Mouse (Mus musculus) megakaryocyte, adult 5-6 weeks (primary cell): ENCODE data around the gene Idh2. TPM values are rescaled to one million over a fixed set of nuclear protein-coding genes. Genes with fewer than 3 reads are reported as not detected.
"Not testable (repeated sequence)": the region's sequence is repeated elsewhere in the genome, so short reads cannot be mapped to it uniquely, and the experiment has no call there.

Source experiments
- ATAC-seq: 2 replicates; pipeline ENCODE4 v1.8.0; 2016; ENCODE audit warnings: mild to moderate bottlenecking, inconsistent platforms; ENCODE audit not compliant: poor library complexity, severe bottlenecking
- total RNA-seq, 2 experiments: library from RNA; stranded (forward) in 1 of 2; stranded (reverse) in 1 of 2; fragments of 153-499, 151-499 nt in 1 of 2; fragments of 221-1000, 200-1000 nt in 1 of 2; gene quantifications; 2 replicates each; pipeline versions ENCODE4 v1.2.3 to v1.2.4; 2015 to 2017

Gene Idh2
- 74.9 and 77.7 TPM in 2 replicates for total RNA-seq (2015)
- total RNA-seq (2017) = 85.5 and 90.4 TPM in 2 replicates

DNA sequence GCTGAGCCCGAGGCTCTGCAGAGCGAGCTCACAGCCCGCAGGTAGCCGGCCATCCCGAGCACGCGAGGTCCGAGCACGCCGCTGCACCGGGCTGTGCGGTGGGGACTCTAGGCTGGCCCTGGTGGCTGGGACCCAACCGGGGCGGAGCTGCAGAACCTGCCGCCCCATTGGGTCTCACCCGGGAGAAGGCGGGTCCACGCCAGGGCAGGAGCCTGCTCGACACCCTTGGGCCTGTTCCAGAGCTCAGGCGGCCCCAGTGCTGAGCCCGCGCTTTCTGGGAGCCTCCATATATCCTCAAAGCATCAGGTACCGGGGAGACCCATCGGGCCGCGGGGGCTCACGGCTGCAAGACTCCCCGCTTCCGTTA, at the start of gene Idh2:
Idh2 (minus strand) TSS at position 169 of the 367 bp plus-strand sequence.
- ATAC-seq = peak; percentile 98

DNA sequence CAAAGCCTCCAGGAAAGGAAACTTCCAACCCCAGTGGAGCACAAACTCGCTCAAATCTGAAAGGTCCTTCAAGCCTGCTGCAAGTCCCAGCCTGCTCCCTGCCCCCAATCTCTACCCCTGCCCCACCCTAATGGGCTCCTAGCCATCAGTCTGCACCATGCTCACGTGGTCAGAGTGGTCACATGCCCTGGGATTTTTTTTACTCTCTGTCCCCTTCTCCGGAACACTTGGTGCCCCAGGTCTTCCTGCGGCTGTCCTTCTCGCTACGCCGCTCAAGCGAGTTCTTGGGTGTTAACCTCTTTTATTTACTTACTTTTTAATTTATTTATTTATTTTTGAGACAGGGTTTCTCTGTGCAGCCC, 45.7 kb upstream of the Idh2 start:
- no peak for ATAC-seq

DNA sequence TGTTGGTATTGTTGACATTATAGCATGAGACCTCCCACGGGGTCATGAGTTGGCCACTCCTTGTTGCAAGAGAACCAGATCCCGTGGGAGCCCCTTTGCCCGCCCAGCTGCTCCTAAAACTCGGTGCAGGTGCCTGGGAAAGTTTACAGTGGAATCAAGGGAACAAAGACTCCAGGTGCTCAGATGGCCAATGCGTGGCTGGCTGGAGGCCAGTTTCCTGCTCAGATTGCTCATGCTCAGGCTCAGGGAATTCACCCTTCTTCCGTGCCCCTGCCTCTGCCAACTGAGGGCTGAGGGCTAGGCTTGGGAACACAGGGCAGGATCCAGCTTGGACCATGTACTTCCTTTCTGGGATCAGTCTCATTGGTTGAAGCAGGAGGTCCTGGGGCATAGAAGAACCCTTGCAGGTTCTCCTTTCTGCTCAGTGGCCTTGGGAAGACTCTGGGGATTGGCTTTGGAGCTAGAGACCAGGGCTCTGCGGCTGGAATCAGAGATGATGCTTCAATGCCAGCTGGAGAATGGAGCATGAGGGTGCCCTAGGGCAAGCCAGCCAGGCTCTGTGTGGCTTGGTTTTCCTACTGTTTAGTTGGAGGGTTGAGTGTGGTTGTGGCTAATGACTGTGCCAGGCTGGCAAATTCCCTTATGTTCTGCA, 45.2 kb upstream of the Idh2 start:
- no peak for ATAC-seq

DNA sequence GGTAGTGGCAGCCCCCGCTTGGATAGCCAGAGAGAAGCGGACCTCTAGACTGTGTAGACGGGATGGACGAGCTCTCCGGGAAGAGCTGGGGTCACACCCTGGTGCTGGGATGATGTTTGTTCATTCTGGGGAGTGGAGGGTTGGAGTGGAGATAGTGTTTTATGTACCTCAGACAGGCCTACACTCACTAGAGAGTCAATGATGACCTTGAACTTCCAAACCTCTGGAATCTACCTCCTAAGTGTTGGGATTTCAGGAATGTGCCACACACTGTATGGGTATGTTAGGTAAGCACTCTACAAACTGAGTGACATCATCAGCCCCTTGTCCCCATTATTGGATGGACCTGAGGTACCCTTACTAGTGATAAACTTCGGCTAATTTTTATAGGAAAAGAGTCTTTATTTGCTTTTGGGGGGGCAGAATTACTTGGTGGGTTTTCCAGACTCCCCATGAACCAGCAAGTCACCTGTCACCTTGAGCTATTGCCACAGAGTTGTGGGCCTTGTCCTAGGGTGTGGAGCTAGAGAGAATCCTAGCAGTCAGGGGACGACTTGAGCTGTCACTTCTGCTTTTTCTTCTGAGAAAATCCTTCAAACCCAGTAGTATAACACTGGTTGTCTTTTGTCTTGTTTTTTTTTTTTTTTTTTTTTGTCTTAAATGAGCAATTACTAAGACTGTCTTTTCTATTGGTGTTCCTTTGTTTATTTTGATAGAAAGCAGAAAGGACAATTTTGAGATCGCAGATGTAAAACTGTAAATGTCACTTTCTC, 43.5 kb upstream of the Idh2 start:
- ATAC-seq = no peak

DNA sequence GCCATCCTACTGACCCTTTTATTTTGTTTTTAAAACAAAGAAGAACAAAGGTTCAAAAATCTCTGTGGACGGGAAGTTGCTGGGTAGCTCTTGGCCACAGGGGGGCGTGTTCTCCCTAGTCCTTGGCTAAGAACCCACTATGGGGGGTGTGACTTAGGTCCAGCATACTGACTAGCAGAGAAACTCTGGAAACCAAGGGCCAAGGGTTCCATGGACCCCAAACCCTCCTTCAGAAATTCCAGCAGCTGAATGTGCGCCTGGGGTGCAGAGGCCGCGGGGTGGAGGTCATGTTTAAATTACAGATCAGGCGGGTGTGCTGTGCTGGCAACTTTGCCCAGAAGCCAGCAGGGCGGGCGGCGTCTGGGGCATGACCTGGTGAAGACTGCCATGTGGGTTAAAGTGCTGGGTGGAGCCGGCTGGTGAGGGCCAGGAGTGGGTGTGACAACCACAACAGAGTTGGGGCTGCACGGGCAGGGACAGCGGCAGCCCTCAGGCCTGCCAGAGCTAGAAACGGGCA, 41.6 kb upstream of the Idh2 start:
- ATAC-seq = peak; percentile 33; the same call in 1 of the 2 replicates

DNA sequence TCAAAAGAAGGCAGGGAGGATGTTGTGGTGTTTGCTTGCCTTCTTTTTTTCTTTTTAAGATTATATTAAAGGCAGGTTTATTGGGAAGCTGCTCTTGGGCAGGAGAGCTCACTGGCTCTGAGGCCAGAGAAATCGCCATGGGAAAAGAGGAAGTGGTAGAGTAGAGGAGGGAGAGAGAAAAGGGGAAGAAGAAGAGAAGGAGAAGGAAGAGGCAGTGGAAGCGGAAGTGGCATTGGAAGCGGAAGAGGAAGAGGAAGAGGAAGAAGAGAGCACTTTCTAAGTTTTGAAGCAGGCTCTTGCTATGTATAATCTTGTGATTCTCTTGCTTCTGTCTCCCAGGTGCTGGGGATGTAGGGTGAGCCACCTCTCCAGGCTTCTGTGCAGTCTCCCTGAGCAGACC, 39.5 kb upstream of the Idh2 start:
- ATAC-seq = peak; percentile 79

DNA sequence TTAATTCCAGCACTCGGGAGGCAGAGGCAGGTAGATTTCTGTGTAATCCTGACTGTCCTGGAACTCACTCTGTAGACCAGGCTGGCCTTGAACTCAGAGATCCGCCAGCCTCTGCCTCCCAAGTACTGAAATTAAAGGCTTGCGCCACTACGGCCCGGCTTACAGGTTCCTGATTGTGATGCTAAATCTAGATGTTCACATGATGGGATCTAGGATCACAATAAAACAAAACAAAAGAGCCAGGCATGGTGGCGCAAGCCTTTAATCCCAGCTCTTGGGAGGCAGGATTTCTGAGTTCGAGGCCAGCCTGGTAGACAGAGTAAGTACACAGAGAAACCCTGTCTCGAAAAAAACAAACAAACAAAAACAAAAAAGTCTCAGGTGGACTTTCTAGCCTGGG, 37.6 kb upstream of the Idh2 start:
- ATAC-seq = no peak

DNA sequence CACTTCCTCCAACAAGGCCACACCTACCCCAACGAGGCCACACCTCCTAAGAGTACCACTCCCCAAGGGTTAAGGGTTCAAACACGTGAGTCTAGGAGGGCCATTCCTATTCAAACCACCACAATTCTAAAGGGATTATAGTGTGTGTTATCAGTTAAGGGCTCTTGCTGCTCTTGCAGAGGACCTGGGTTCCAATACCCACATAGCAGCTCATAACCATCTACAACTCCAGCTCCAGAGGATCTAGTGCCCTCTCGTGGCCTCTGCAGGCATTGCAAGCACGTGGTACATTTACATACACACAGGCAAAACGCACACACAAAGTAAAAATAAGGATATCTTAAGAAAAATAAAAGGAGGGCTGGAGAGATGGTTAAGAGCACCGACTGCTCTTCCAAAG, 37.0 kb upstream of the Idh2 start:
- ATAC-seq = no peak

DNA sequence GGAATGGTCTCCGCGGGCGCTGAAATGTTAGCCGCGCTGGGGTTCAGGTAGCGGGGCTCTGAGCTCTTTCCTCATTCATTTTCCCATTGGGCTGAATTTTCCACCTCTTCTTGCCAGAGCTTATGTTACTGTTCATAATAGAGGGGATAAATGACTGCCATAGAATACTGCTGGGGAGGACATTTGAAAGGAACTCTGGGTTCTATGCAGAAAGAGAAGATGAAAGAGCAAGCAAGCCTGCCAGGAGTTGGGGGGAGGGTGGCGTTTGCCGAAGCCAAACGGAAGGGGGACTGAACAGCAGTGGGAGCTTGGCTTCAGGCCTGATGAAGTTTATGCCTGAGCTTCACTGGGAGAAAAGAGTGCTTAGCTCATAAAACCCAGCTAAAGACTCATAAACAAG, 34.2 kb upstream of the Idh2 start:
- no peak for ATAC-seq

DNA sequence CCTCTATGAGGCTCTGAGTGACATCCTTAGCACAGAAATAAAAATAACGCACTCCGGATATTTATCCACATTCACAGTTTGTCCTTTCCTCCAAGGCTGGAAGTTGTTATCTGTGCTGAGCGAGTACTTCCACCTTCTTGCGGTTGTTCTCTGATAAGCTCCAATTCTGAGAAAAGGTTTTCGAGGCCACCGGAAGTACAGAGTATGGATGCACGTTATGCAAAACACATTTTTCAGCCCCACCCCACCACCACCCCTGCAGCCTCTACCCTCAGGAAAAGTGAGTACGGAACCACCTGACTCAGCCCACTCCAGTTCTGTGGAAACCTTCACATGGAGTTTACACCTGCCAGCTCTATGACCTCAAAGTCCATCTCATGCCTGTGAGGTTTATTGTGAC, 30.9 kb upstream of the Idh2 start:
- no peak for ATAC-seq

DNA sequence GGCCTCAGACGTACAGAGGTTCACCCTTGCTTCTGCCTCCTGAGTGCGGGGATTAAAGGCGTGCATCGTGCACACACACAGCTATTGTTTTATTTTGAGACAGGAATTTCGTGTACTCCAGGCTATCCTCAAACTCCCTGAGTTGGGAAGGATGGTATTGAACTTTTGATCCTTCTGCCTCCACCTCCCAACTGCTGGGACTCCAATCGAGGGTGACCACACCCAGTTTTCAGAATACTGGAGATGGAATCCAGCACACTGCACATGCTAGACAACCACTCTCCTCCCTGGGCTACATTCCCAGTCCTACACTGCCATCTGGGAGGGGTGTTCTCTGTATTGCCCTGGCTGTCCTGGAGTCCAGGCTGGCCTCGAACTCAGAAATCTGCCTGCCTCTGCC, 29.5 kb upstream of the Idh2 start:
- no peak for ATAC-seq

DNA sequence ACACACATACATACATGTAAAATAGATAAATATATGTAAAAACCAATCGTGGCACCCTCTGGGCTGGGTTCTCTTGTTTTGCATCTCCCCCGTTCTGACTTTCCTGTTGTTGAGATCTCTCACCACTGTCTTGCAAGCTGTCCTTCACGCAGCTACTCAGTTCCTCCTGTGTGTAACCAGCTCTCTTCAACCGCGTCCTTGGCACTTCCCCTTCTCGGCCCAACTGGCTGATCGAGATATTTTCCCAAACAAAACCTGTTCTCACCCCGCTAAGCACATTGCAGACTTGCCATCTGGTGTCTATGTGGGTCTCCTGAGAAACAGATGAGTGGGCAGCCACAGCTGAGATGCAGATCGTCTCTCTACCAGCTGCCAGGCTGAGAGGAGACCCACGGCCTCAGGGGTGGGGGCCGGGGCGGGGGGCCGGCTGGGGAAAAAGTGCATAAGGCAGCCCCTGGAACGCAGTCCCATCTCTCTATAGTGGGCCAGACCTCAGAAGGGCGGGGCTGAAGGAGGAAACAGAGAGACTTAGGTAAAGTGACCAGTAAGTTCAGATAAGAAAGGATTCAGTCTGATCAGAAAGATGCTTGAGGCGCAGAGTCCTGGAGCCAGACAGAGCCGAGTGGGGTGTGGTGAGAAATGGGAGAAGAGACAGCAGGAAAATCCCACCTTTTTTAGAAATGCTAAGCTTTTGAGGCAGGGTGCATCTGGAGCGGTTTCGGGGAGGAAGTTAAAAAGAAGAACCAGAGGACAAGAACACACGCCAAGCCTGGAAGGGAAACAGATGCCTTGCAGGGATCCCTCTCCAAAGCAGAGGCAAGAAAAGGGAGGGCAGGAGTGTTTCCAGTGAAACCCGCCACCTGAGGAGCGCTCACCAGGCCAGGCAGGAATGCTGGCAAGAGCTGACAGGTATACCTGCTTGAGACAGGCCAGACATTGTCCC, 28.4 kb upstream of the Idh2 start:
- ATAC-seq = peak; percentile 88

DNA sequence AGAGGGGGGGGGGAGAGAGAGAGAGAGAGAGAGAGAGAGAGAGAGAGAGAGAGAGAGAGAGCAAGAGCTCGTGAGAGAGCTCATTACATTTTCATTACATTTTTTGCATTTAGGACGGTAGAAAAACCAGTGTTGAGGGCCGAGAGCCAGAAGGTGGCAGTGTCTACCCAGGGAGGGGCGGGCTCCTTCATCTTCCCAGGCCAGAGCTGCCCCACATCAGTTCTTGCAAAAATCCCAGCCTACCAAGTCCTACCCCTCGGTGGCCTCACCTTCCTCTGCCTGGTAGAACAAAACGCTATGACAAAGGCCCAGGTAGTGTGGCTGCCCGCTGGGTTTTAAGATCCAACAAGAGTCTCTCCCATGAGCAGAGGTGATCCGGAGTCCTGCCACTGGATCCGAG, 25.6 kb upstream of the Idh2 start:
- ATAC-seq = peak; percentile 74

DNA sequence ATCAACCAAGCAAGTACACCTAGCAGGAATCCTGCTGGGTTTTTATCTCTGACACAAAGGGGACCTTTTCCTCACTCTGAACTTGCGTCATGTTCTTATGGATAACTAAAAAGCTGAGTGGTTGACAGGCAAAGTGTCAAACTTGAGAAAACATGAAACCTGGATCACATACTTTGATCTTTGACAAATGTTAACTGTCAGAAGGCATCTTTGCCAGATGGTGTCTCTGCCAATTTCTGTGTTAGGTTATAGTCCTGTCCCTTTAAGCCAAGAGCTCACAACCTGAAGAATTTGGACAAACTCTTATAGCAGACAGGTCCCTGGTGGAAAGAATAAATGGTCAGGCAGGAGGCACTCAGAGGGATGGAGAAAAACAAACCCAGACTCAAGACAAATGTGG, 23.2 kb upstream of the Idh2 start:
- no peak for ATAC-seq

DNA sequence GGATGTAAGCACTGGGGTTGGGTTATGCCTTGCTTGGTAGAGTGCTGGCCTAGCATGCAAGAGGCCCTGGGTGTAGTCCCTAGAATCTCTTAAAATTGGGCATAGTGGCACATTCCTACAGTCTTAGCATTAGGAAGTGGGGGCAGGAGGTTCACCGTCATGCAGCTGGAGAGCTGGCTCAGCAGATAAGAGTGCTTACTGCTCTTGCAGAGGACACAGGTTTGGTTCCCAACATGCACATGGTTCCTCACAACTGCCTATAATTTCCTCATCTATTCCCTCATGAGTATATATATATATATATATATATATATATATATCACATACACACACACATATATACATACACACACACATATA, 20.0 kb upstream of the Idh2 start:
- ATAC-seq = no peak

DNA sequence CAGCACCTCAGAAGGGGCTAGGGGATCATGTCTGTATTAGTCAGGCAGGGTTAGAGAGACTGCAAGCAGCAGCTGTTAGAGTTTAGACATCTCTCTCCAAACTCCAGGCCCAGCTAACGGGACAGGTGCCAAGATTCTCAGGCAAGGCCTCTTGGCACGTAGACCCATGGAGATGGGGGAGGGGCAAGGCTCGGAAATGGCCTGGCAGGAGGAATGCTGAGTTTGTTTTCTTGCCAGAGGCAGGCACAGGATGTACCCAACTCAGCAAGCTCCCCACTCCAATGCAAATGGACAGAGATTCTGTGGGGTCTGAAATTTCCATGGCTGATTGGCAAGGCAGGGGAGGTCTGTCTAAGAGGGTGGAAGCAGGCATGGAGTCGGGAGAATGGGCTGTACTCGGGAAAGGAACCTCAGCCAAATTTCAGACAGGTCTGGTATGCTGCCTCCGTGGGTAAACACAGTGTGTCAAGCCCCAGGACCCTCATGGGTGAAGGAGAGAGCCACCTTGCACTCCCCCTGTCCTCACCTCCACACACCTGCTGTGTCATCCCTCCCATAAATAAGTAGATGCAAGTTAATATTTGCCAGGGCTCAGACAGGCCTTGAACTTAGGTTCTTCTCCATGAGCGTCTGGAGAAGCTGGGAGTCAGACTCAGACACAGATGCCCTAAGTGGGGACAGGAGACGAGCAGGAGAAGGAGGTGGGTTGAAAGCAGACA, 19.4 kb upstream of the Idh2 start:
- no peak for ATAC-seq

DNA sequence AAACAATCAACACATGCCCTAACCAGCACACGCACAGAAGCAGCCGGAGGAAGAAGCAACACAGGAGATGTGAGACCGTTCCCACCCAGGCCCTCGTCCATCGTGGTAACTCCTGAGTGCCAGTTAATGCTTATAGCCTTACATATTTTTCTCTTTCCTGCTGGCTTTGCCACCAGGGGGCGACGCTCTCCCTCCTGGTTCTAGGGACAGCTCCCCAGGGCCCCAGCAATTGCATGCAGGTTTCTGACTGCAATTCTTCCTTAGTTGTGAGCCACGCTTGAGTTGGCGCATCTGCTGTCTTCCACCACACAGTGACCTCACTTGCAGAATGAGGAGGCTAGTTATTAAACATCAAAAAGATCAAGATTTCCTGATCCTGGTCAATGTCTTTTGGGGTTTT, 17.3 kb upstream of the Idh2 start:
- peak; percentile 69 for ATAC-seq

DNA sequence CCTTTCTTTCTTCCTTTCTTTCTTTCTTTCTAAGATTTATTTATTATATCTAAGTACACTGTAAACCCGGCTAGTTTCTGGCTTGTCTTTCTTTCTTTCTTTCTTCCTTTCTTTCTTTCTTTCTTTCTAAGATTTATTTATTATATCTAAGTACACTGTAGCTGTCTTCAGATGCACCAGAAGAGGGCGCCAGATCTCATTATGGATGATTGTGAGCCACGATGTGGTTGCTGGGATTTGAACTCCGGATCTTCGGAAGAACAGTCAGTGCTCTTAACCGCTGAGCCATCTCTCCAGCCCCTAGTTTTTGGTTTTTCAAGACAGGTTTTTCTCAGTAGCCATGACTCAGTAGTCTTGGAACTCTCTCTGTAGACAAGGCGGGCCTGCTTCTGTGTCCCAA, 16.1 kb upstream of the Idh2 start:
- ATAC-seq = not testable (repeated sequence)

DNA sequence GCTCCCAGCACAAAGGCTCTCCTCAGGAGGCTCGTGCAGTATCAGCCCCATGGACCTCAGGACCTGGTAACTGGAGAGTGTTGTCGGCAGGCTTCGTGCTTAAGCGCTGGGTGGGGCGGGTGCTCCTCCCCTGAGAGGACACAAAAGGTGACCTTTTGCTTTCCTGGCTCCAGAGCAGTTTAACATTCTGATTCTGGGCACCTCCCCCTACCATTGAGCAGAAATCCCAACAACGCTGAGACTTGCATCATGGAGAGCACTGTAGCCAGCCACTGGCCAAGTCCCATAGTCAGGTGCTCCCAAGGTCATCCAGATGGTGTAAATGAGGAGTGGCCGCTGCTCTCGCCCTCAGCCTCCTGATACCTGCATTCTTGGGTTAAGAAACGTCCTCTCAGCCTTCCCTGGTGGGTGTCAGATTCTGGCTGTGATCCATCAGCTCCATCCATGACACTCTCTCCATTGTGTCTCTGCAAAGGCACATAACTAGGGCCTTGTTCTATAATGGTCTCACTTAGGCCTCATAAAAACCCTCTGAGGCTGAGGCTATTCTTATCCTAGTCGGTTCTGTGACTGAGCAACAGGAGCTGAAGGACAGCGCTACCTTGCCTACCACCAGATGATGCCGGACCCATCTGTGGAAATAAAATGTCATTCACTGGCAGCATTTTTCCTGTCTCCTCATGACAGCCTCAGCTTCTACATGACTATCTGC, 15.3 kb upstream of the Idh2 start:
- no peak for ATAC-seq

DNA sequence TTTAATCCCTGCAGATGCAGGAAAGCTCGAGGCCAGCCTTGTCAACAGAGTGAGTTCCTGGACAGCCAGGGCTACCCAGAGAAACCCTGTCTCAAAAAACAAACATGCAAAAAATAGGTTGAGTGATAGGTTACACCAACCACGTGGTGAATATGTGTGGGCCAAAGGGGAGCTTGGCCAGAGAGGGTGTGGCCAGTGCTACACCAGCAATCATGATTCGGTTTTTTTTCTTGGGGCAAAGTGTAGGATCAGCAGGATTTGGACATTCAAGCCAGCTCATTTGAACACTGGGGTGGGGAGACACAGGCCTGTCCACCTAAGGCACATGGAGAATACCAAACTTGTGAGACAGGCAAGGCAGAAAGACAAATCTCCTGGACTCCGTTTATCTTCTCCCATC, 14.1 kb upstream of the Idh2 start:
- no peak for ATAC-seq
